Mouse (Mus musculus) CH12.LX (cell line): ENCODE results near the gene Gpx7. TPM values are rescaled to one million over a fixed set of nuclear protein-coding genes. Genes with fewer than 3 reads are reported as not detected.

ENCODE experiments used
- DNase-seq: peaks from one replicate; pipeline ENCODE4 v3.0.0-alpha.2; 2013; ENCODE audit errors: extremely low read depth
- H3K27ac ChIP-seq: 2 replicates; pipeline ENCODE4 v1.5.1; 2012; ENCODE audit warnings: low read depth, mild to moderate bottlenecking, control low read depth, moderate library complexity; ENCODE audit not compliant: insufficient read depth
- H3K27me3 ChIP-seq: replicated peaks from 2 replicates; pipeline ENCODE3; 2012; ENCODE audit warnings: inconsistent platforms
- H3K36me3 ChIP-seq, 2 experiments: replicated peaks in 1 of 2; 2 replicates each; pipeline versions ENCODE3 to v1.6.1; 2012; ENCODE audit warnings: inconsistent platforms in 1 of 2, low read length in 1 of 2, mild to moderate bottlenecking in 1 of 2, mixed read lengths in 1 of 2, moderate library complexity in 1 of 2; ENCODE audit not compliant: control insufficient read depth in 1 of 2, insufficient read depth in 1 of 2
- H3K4me1 ChIP-seq, 2 experiments: 2 replicates each; pipeline ENCODE4 v1.6.1; 2012; ENCODE audit warnings: inconsistent platforms in 1 of 2, moderate library complexity in 1 of 2; ENCODE audit not compliant: insufficient read depth in 2 of 2, control insufficient read depth in 1 of 2
- H3K4me2 ChIP-seq: 2 replicates; pipeline ENCODE4 v1.6.1; 2012; ENCODE audit warnings: low read depth, mild to moderate bottlenecking, control low read depth; ENCODE audit not compliant: poor library complexity, insufficient read depth, severe bottlenecking
- H3K4me3 ChIP-seq, 3 experiments: fragments of 150-350 bp in 1 of 3; sonication (generic) in 1 of 3; replicated peaks in 1 of 3; 2 replicates each; pipeline versions ENCODE3 to v1.5.1; 2011 to 2012; ENCODE audit warnings: low read depth in 2 of 3, low read length in 2 of 3, mild to moderate bottlenecking in 2 of 3, moderate library complexity in 2 of 3, control low read depth in 1 of 3, improper control_type of control experiment in 1 of 3, inconsistent platforms in 1 of 3, mixed read lengths in 1 of 3; ENCODE audit not compliant: poor library complexity in 1 of 3
- H3K79me2 ChIP-seq: replicated peaks from 2 replicates; pipeline ENCODE4 v1.6.1; 2012; ENCODE audit warnings: mild to moderate bottlenecking, moderate library complexity; ENCODE audit not compliant: control insufficient read depth, poor library complexity, insufficient read depth, severe bottlenecking; ENCODE audit errors: extremely low read depth
- H3K9ac ChIP-seq: 2 replicates; pipeline ENCODE4 v1.6.1; 2012; ENCODE audit warnings: low read depth, mild to moderate bottlenecking, control low read depth, moderate library complexity; ENCODE audit not compliant: insufficient read depth
- H3K9me3 ChIP-seq: replicated peaks from 2 replicates; pipeline ENCODE3; 2012; ENCODE audit warnings: low read length, inconsistent platforms, mixed read lengths
- CTCF ChIP-seq, 2 experiments: IDR thresholded peaks in 1 of 2; conservative IDR thresholded peaks in 1 of 2; 2 replicates each; pipeline ENCODE4 v1.5.1; 2011 to 2012; ENCODE audit warnings: low read depth in 2 of 2, low read length in 2 of 2, improper control_type of control experiment in 1 of 2, inconsistent platforms in 1 of 2, mild to moderate bottlenecking in 1 of 2, moderate library complexity in 1 of 2
- ELF1 ChIP-seq: IDR thresholded peaks from 2 replicates; pipeline ENCODE4 v1.6.1; 2014; ENCODE audit warnings: low read depth, mild to moderate bottlenecking, inconsistent platforms, low read length, improper control_type of control experiment
- HCFC1 ChIP-seq: IDR thresholded peaks from 2 replicates; pipeline ENCODE4 v1.6.1; 2012; ENCODE audit warnings: low read depth, mild to moderate bottlenecking, inconsistent platforms, low read length, improper control_type of control experiment
- JUN ChIP-seq: IDR thresholded peaks from 2 replicates; pipeline ENCODE4 v1.6.1; 2011; ENCODE audit warnings: low read depth, mild to moderate bottlenecking, low read length, improper control_type of control experiment, moderate library complexity; ENCODE audit not compliant: insufficient read depth
- JUND ChIP-seq: conservative IDR thresholded peaks from 2 replicates; pipeline ENCODE4 v1.6.1; 2011; ENCODE audit warnings: low read depth, low read length, improper control_type of control experiment
- MAFK ChIP-seq: IDR thresholded peaks from 2 replicates; pipeline ENCODE4 v1.6.1; 2011; ENCODE audit warnings: low read length, improper control_type of control experiment; ENCODE audit not compliant: insufficient replicate concordance
- MAX ChIP-seq: IDR thresholded peaks from 2 replicates; pipeline ENCODE4 v1.6.1; 2011; ENCODE audit warnings: low read length, improper control_type of control experiment
- NELFE ChIP-seq: IDR thresholded peaks from 2 replicates; pipeline ENCODE4 v1.6.1; 2011; ENCODE audit warnings: low read depth, low read length, improper control_type of control experiment
- PAX5 ChIP-seq: IDR thresholded peaks from 2 replicates; pipeline ENCODE4 v1.6.1; 2012; ENCODE audit warnings: low read length, inconsistent platforms, mixed read lengths
- POLR2A ChIP-seq: IDR thresholded peaks from 2 replicates; pipeline ENCODE4 v1.6.1; 2011; ENCODE audit warnings: low read depth, mild to moderate bottlenecking, improper control_type of control experiment, low read length
- POLR2AphosphoS2 ChIP-seq: IDR thresholded peaks from 2 replicates; pipeline ENCODE4 v1.6.1; 2011; ENCODE audit warnings: low read depth, low read length, improper control_type of control experiment
- RCOR1 ChIP-seq: conservative IDR thresholded peaks from 2 replicates; pipeline ENCODE4 v1.6.1; 2012; ENCODE audit warnings: low read depth, mild to moderate bottlenecking, inconsistent platforms, low read length, improper control_type of control experiment
- SIN3A ChIP-seq: IDR thresholded peaks from 2 replicates; pipeline ENCODE4 v1.6.1; 2012; ENCODE audit warnings: low read length, improper control_type of control experiment, inconsistent platforms
- SMC3 ChIP-seq: IDR thresholded peaks from 2 replicates; pipeline ENCODE4 v1.6.1; 2011; ENCODE audit warnings: low read depth, low read length, improper control_type of control experiment
- TBP ChIP-seq: conservative IDR thresholded peaks from 2 replicates; pipeline ENCODE4 v1.6.1; 2011; ENCODE audit warnings: low read depth, low read length, improper control_type of control experiment
- TCF12 ChIP-seq: IDR thresholded peaks from 2 replicates; pipeline ENCODE4 v1.6.1; 2014; ENCODE audit warnings: low read depth, mild to moderate bottlenecking, inconsistent platforms, low read length, improper control_type of control experiment
- UBTF ChIP-seq: IDR thresholded peaks from 2 replicates; pipeline ENCODE4 v1.6.1; 2012; ENCODE audit warnings: low read depth, mild to moderate bottlenecking, inconsistent platforms, low read length, improper control_type of control experiment, moderate library complexity
- USF2 ChIP-seq: conservative IDR thresholded peaks from 2 replicates; pipeline ENCODE4 v1.6.1; 2011; ENCODE audit warnings: low read depth, low read length, improper control_type of control experiment
- ZC3H11A ChIP-seq: IDR thresholded peaks from 2 replicates; pipeline ENCODE4 v1.6.1; 2012; ENCODE audit warnings: low read depth, mild to moderate bottlenecking, inconsistent platforms, low read length, improper control_type of control experiment
- dilution Hi-C: fragments of 300-500 bp; cut with MboI; formaldehyde crosslinking; loops from 2 replicates; pipeline ENCODE4 v1.14.3; 2020; ENCODE audit warnings: low sequenced_read_pairs; ENCODE audit not compliant: extremely low pct_unique_long_range_greater_than_20kb, extremely low pct_ligation_motif_present
- in situ Hi-C: fragments of 300-500 bp; cut with MboI; formaldehyde crosslinking; loops from 3 replicates; pipeline ENCODE4 v1.14.3; 2019; ENCODE audit warnings: low sequenced_read_pairs, low pct_ligation_motif_present, low pct_unique_long_range_greater_than_20kb, mixed read lengths
- polyA plus RNA-seq: library from polyadenylated mRNA; unstranded; fragments of >175 nt; gene quantifications from 2 replicates; pipeline ENCODE4 v1.2.1, GENCODE M21; 2012; ENCODE audit warnings: low read depth; ENCODE audit not compliant: insufficient read length
- total RNA-seq, 2 experiments: library from RNA; depleted of rRNA; stranded (reverse); fragments of 300-350 nt in 1 of 2; fragments of >200 nt in 1 of 2; gene quantifications; 2 replicates each; pipeline ENCODE4 v1.2.3; 2012 to 2014

Gpx7 gene
- total and polyA plus RNA-seq, 3 experiments = not detected

GRCm38 (mm10) chr4:108387681-108388253, 19.0 kb downstream of the Gpx7 start:
- Histone ChIP-seq H3K27me3 (no peaks in the 10 kb centered on the region), H3K4me3 (peak overlapping the region in 2 of 3 experiments; percentile 11 to 48), H3K9ac (peak overlapping the region; percentile 7; the same call in 1 of the 2 replicates), H3K79me2 (no peaks in the 10 kb centered on the region), H3K36me3 (no peaks in the 10 kb centered on the region), H3K4me2 (peak overlapping the region; percentile 79), H3K9me3 (no peaks in the 10 kb centered on the region), H3K4me1 (no peaks in the 10 kb centered on the region), H3K27ac (no peak overlapping the region)
- dilution Hi-C loops (no loop called here), in situ Hi-C loops (no loop called here)
- TF ChIP-seq UBTF (no peak), TBP (no peak), SMC3 (no peak), POLR2AphosphoS2 (no peak), POLR2A (no peak), USF2 (no peak), HCFC1 (no peak), PAX5 (no peak), MAFK (no peak), TCF12 (no peak), CTCF (conservative IDR thresholded peaks at IDR 0.05 in 1 of 2, IDR thresholded peaks at IDR 0.05 in 1 of 2; ENCODE audit: low read depth in 2 of 2, low read length in 2 of 2) (no peak), JUN (no peak), MAX (no peak), NELFE (no peak), ELF1 (no peak)
- DNase-seq = no peak

GRCm38 (mm10) chr4:108387106-108387505, 19.7 kb downstream of the Gpx7 start:
- H3K4me3 ChIP-seq = no peak overlapping the region
- H3K36me3 ChIP-seq = no peaks in the 10 kb centered on the region
- no peak overlapping the region for H3K9ac ChIP-seq
- TF ChIP-seq RCOR1 (no peak), UBTF (no peak), POLR2A (no peak), JUND (no peak), SIN3A (no peak), ZC3H11A (no peak)
- TF ChIP-seq, all 38 proteins: peak for 0
- H3K79me2 ChIP-seq = no peaks in the 10 kb centered on the region
- peak overlapping the region; percentile 79 for H3K4me2 ChIP-seq
- dilution Hi-C loops = no loop called here
- no peaks in the 10 kb centered on the region for H3K27me3 ChIP-seq
- no peaks in the 10 kb centered on the region for H3K9me3 ChIP-seq
- H3K4me1 ChIP-seq = no peaks in the 10 kb centered on the region
- H3K27ac ChIP-seq = no peak overlapping the region
- DNase-seq = no peak
- in situ Hi-C loops = no loop called here
